Mouse (Mus musculus) MEL (cell line): ENCODE data around the gene Gm20388. TPM values are rescaled to one million over a fixed set of nuclear protein-coding genes. Genes with fewer than 3 reads are reported as not detected.

Experiments
- DNase-seq: peaks from one replicate; pipeline ENCODE4 v3.0.0; 2011; ENCODE audit warnings: low read depth, low spot score
- H3K27ac ChIP-seq: 2 replicates; pipeline ENCODE4 v1.5.1; 2012; ENCODE audit warnings: low read depth, mild to moderate bottlenecking, control low read depth, low read length, moderate library complexity; ENCODE audit not compliant: control insufficient read depth
- H3K27me3 ChIP-seq, 2 experiments: fragments of 150-350 bp in 1 of 2; sonication (generic) in 1 of 2; 2 replicates each; pipeline ENCODE4 v1.6.1; 2012; ENCODE audit warnings: low read length in 2 of 2, mild to moderate bottlenecking in 2 of 2, improper control_type of control experiment in 1 of 2, moderate library complexity in 1 of 2; ENCODE audit not compliant: insufficient read depth in 2 of 2, control insufficient read depth in 1 of 2
- H3K36me3 ChIP-seq, 2 experiments: 2 replicates each; pipeline ENCODE4 v1.6.1; 2012 to 2014; ENCODE audit warnings: low read length in 2 of 2, improper control_type of control experiment in 1 of 2, inconsistent platforms in 1 of 2, mild to moderate bottlenecking in 1 of 2; ENCODE audit not compliant: insufficient read depth in 2 of 2, control insufficient read depth in 1 of 2
- H3K4me1 ChIP-seq, 2 experiments: fragments of 150-350 bp in 1 of 2; sonication (generic) in 1 of 2; 2 replicates each; pipeline ENCODE4 v1.6.1; 2012; ENCODE audit warnings: low read length in 2 of 2, improper control_type of control experiment in 1 of 2, mild to moderate bottlenecking in 1 of 2; ENCODE audit not compliant: insufficient read depth in 2 of 2, control insufficient read depth in 1 of 2
- H3K4me3 ChIP-seq, 2 experiments: fragments of 150-350 bp in 1 of 2; sonication (generic) in 1 of 2; 2 replicates each; pipeline ENCODE4 v1.5.1; 2012; ENCODE audit warnings: low read depth in 2 of 2, low read length in 2 of 2, mild to moderate bottlenecking in 2 of 2, moderate library complexity in 2 of 2, control low read depth in 1 of 2, improper control_type of control experiment in 1 of 2; ENCODE audit not compliant: control insufficient read depth in 1 of 2, insufficient read depth in 1 of 2
- H3K79me2 ChIP-seq: 2 replicates; pipeline ENCODE4 v1.6.1; 2012; ENCODE audit warnings: mild to moderate bottlenecking, low read length, moderate library complexity; ENCODE audit not compliant: control insufficient read depth, poor library complexity, insufficient read depth
- H3K9ac ChIP-seq: 2 replicates; pipeline ENCODE4 v1.6.1; 2012; ENCODE audit warnings: low read depth, mild to moderate bottlenecking, control low read depth, low read length, moderate library complexity; ENCODE audit not compliant: control insufficient read depth, poor library complexity, severe bottlenecking
- H3K9me3 ChIP-seq: fragments of 150-350 bp; sonication (generic); replicated peaks from 2 replicates; pipeline ENCODE4 v1.6.1; 2012; ENCODE audit warnings: mild to moderate bottlenecking, low read length, improper control_type of control experiment, moderate library complexity; ENCODE audit not compliant: insufficient read depth
- EP300 ChIP-seq, 2 experiments: IDR thresholded peaks; 2 replicates each; pipeline ENCODE4 v1.6.1; 2011; ENCODE audit warnings: improper control_type of control experiment in 2 of 2, low read length in 2 of 2, low read depth in 1 of 2, mild to moderate bottlenecking in 1 of 2
- MAFK ChIP-seq: IDR thresholded peaks from 2 replicates; pipeline ENCODE4 v1.6.1; 2011; ENCODE audit warnings: low read depth, mild to moderate bottlenecking, low read length, improper control_type of control experiment, borderline replicate concordance
- MAX ChIP-seq: IDR thresholded peaks from 2 replicates; pipeline ENCODE4 v1.6.1; 2011; ENCODE audit warnings: low read length, improper control_type of control experiment
- MAZ ChIP-seq: IDR thresholded peaks from 2 replicates; pipeline ENCODE4 v1.6.1; 2012; ENCODE audit warnings: low read depth, mild to moderate bottlenecking, inconsistent platforms, low read length, improper control_type of control experiment
- MEF2A ChIP-seq: IDR thresholded peaks from 2 replicates; pipeline ENCODE4 v1.6.1; 2014; ENCODE audit warnings: low read depth, mild to moderate bottlenecking, inconsistent platforms, low read length, improper control_type of control experiment; ENCODE audit not compliant: poor library complexity, insufficient replicate concordance, severe bottlenecking; ENCODE audit errors: extremely low read depth
- MXI1 ChIP-seq: IDR thresholded peaks from 2 replicates; pipeline ENCODE4 v1.6.1; 2011; ENCODE audit warnings: mild to moderate bottlenecking, low read depth, low read length, improper control_type of control experiment
- MYB ChIP-seq: IDR thresholded peaks from 2 replicates; pipeline ENCODE4 v1.6.1; 2011; ENCODE audit warnings: mild to moderate bottlenecking, low read depth, low read length, improper control_type of control experiment
- POLR2A ChIP-seq, 2 experiments: IDR thresholded peaks; 2 replicates each; pipeline ENCODE4 v1.6.1; 2011 to 2012; ENCODE audit warnings: low read length in 2 of 2, mild to moderate bottlenecking in 2 of 2, control low read depth in 1 of 2, improper control_type of control experiment in 1 of 2, low read depth in 1 of 2, moderate library complexity in 1 of 2; ENCODE audit not compliant: control insufficient read depth in 1 of 2, insufficient read depth in 1 of 2, poor library complexity in 1 of 2
- POLR2AphosphoS2 ChIP-seq: IDR thresholded peaks from 2 replicates; pipeline ENCODE4 v1.6.1; 2011; ENCODE audit warnings: low read length, improper control_type of control experiment
- POLR2AphosphoS5 ChIP-seq: IDR thresholded peaks from 2 replicates; pipeline ENCODE4 v1.6.1; 2012; ENCODE audit warnings: low read depth, borderline replicate concordance, mild to moderate bottlenecking, inconsistent platforms, low read length, moderate library complexity, mixed read lengths
- RAD21 ChIP-seq: IDR thresholded peaks from 2 replicates; pipeline ENCODE4 v1.6.1; 2011; ENCODE audit warnings: mild to moderate bottlenecking, low read depth, low read length, improper control_type of control experiment
- RCOR1 ChIP-seq: IDR thresholded peaks from 2 replicates; pipeline ENCODE4 v1.6.1; 2012; ENCODE audit warnings: low read depth, mild to moderate bottlenecking, inconsistent platforms, low read length, improper control_type of control experiment
- SMC3 ChIP-seq: IDR thresholded peaks from 2 replicates; pipeline ENCODE4 v1.6.1; 2011; ENCODE audit warnings: low read depth, low read length, improper control_type of control experiment
- TAL1 ChIP-seq: IDR thresholded peaks from 2 replicates; pipeline ENCODE4 v1.6.1; 2012; ENCODE audit warnings: mild to moderate bottlenecking, inconsistent platforms, low read length, moderate library complexity, mixed read lengths
- TBP ChIP-seq: IDR thresholded peaks from 2 replicates; pipeline ENCODE4 v1.8.0; 2011; ENCODE audit warnings: low read depth, low read length, improper control_type of control experiment
- UBTF ChIP-seq: IDR thresholded peaks from 2 replicates; pipeline ENCODE4 v1.6.1; 2012; ENCODE audit warnings: low read depth, mild to moderate bottlenecking, inconsistent platforms, low read length, improper control_type of control experiment, moderate library complexity, borderline replicate concordance; ENCODE audit not compliant: insufficient read depth
- USF1 ChIP-seq: IDR thresholded peaks from 2 replicates; pipeline ENCODE4 v1.6.1; 2014; ENCODE audit warnings: low read depth, mild to moderate bottlenecking, inconsistent platforms, low read length, improper control_type of control experiment, moderate library complexity
- USF2 ChIP-seq, 2 experiments: IDR thresholded peaks; 2 replicates each; pipeline ENCODE4 v1.6.1; 2011 to 2012; ENCODE audit warnings: improper control_type of control experiment in 2 of 2, low read length in 2 of 2, borderline replicate concordance in 1 of 2, inconsistent platforms in 1 of 2, low read depth in 1 of 2, mild to moderate bottlenecking in 1 of 2; ENCODE audit not compliant: insufficient read depth in 1 of 2
- ZC3H11A ChIP-seq: IDR thresholded peaks from 2 replicates; pipeline ENCODE4 v1.6.1; 2012; ENCODE audit warnings: low read depth, mild to moderate bottlenecking, inconsistent platforms, low read length, improper control_type of control experiment
- ZKSCAN1 ChIP-seq: IDR thresholded peaks from 2 replicates; pipeline ENCODE4 v1.6.1; 2012; ENCODE audit warnings: low read depth, mild to moderate bottlenecking, inconsistent platforms, low read length, improper control_type of control experiment, moderate library complexity
- ZMIZ1 ChIP-seq: IDR thresholded peaks from 2 replicates; pipeline ENCODE4 v1.6.1; 2012; ENCODE audit warnings: low read depth, mild to moderate bottlenecking, inconsistent platforms, low read length, improper control_type of control experiment, moderate library complexity
- polyA plus RNA-seq, 2 experiments: library from polyadenylated mRNA; stranded (reverse) in 1 of 2; unstranded in 1 of 2; fragments of >175 nt in 1 of 2; fragments of >200 nt in 1 of 2; gene quantifications; 2 replicates each; pipeline versions ENCODE4 v1.2.1 to v1.2.4; 2012; ENCODE audit warnings: low replicate concordance in 2 of 2, low read depth in 1 of 2; ENCODE audit not compliant: insufficient read length in 2 of 2, insufficient read depth in 1 of 2, missing spikeins in 1 of 2
- total RNA-seq: library from RNA; depleted of rRNA; stranded (reverse); fragments of 300-350 nt; gene quantifications from 2 replicates; pipeline ENCODE4 v1.2.3, GENCODE M21; 2012

Gene Gm20388
- total and polyA plus RNA-seq, 3 experiments = 11.1 to 17.8 TPM; not detected in 1

DNA sequence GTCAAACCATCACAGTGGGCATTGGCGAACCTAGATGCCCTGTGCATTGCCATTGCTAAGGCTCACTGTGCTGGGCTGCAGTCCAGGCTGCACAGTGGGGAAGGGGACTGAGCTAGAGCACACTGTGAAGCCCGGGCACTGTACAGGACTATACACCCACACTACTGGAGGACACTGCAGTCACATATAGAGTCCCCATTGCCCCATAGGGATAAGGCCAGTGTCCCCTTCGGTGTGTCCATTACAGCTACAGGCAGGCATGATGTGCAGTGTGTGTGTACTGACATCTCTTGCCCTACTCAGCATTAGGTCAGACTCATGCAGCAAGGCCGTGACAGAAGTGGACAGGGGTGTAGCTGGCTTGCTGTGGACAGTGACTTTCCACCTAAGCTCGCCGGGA is 2431.1 kb downstream of the Gm20388 start:
- peak overlapping the region; percentile 92 for H3K27ac ChIP-seq
- TF ChIP-seq MXI1 = no peak
- no peak for TF ChIP-seq SMC3
- TF ChIP-seq ZC3H11A = no peak
- TF ChIP-seq ZKSCAN1 = no peak
- no peak for TF ChIP-seq MAFK
- no peak for TF ChIP-seq POLR2A (IDR thresholded peaks at IDR 0.05; ENCODE audit: control insufficient read depth in 1 of 2, insufficient read depth in 1 of 2, low read depth in 1 of 2, low read length in 2 of 2, poor library complexity in 1 of 2)
- TF ChIP-seq TBP = no peak
- 0 out of 2 replicates have a peak, but pooled peaks have one; percentile 24 for TF ChIP-seq POLR2AphosphoS2
- peak; percentile 86; the same call in 1 of the 2 replicates for TF ChIP-seq POLR2AphosphoS5
- 0 out of 2 replicates have a peak, but pooled peaks have one; percentile 25 for TF ChIP-seq ZMIZ1
- no peak for TF ChIP-seq RCOR1
- no peak for TF ChIP-seq MEF2A
- TF ChIP-seq EP300 (IDR thresholded peaks at IDR 0.05; ENCODE audit: low read depth in 1 of 2, low read length in 2 of 2) = no peak
- TF ChIP-seq UBTF = no peak
- no peak for TF ChIP-seq RAD21
- no peak for TF ChIP-seq MAX
- TF ChIP-seq MYB = no peak
- no peak for TF ChIP-seq USF1
- TF ChIP-seq MAZ = no peak
- TF ChIP-seq USF2 (IDR thresholded peaks at IDR 0.05; ENCODE audit: borderline replicate concordance in 1 of 2, insufficient read depth in 1 of 2, low read depth in 1 of 2, low read length in 2 of 2) = no peak
- H3K4me1 ChIP-seq = peaks cover 0 to 47% of the 10 kb centered on the region in 2 experiments; a peak in 3 of 4 replicates
- no peak overlapping the region for H3K4me3 ChIP-seq
- H3K27me3 ChIP-seq = no peaks in the 10 kb centered on the region
- no peaks in the 10 kb centered on the region for H3K9me3 ChIP-seq
- DNase-seq = peak; percentile 37
- H3K9ac ChIP-seq = no peak overlapping the region; the same call in 1 of the 2 replicates
- H3K79me2 ChIP-seq = no peaks in the 10 kb centered on the region; the same call in 1 of the 2 replicates
- peaks cover 0 to 15% of the 10 kb centered on the region in 2 experiments; a peak in 2 of 4 replicates for H3K36me3 ChIP-seq

DNA sequence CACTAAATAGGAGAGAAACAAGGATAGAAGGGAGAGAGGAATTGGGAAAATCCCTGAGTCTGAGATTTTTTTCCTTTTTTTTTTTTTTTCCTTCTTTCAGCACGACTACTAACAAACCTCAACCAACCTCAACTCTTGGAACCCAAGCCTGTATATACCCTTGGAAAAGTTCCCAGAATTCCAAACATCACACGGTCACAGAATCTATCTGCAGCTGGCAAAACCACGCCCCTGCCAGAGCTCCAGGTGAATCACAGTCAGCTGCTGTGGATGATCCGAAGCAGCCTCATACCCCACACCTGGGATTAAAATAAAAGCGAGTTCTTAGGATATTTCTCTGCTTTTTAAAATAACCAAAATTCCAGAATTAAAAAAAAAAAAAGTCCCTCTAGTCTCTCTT is 2431.7 kb downstream of the Gm20388 start:
- Histone ChIP-seq H3K9ac (peak overlapping the region; percentile 59), H3K4me3 (no peak overlapping the region; a peak in 1 of 4 replicates), H3K27me3 (no peaks in the 10 kb centered on the region), H3K4me1 (peaks cover 0 to 47% of the 10 kb centered on the region in 2 experiments; a peak in 3 of 4 replicates), H3K9me3 (no peaks in the 10 kb centered on the region), H3K79me2 (no peaks in the 10 kb centered on the region; the same call in 1 of the 2 replicates), H3K27ac (peak overlapping the region; percentile 92), H3K36me3 (peaks cover 0 to 15% of the 10 kb centered on the region in 2 experiments; a peak in 2 of 4 replicates)
- DNase-seq = no peak
- no peak for TF ChIP-seq MAX
- no peak for TF ChIP-seq USF2 (IDR thresholded peaks at IDR 0.05; ENCODE audit: borderline replicate concordance in 1 of 2, insufficient read depth in 1 of 2, low read depth in 1 of 2, low read length in 2 of 2)
- no peak for TF ChIP-seq TAL1
